Mouse (Mus musculus) erythroblast, embryonic 14.5 days (primary cell): ENCODE data around the gene Ppp1r37.

ENCODE experiments used
- GATA1 ChIP-seq: IDR thresholded peaks from 2 replicates; pipeline ENCODE4 v1.6.1; 2012; ENCODE audit warnings: low read length, inconsistent platforms, mixed read lengths
- TAL1 ChIP-seq: IDR thresholded peaks from 3 replicates; pipeline ENCODE4 v1.6.1; 2012; ENCODE audit warnings: low read length, inconsistent platforms, mixed read lengths

DNA sequence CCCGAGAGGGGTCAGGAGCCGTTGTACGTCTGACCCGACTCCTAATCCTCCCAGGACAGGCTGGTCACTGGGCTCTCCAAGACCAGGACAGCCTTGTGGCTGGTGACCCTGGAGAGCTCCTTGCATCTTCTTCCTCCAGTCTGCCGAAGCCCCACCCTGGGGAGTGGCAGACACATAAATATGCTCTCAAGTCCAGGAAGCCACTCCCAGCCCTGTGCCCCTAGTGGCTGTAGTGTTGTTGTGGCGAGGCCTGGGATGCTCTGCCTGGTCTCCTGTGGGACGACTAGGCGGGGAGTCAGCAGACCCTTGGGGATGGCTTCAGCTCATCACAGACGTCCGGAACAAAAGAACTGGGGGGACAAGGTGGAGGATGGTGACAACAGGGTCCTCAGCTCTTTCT lies 31.8 kb downstream of the Ppp1r37 start:
- TF ChIP-seq GATA1 (no peak), TAL1 (no peak)
